In the genomic region with DNA sequence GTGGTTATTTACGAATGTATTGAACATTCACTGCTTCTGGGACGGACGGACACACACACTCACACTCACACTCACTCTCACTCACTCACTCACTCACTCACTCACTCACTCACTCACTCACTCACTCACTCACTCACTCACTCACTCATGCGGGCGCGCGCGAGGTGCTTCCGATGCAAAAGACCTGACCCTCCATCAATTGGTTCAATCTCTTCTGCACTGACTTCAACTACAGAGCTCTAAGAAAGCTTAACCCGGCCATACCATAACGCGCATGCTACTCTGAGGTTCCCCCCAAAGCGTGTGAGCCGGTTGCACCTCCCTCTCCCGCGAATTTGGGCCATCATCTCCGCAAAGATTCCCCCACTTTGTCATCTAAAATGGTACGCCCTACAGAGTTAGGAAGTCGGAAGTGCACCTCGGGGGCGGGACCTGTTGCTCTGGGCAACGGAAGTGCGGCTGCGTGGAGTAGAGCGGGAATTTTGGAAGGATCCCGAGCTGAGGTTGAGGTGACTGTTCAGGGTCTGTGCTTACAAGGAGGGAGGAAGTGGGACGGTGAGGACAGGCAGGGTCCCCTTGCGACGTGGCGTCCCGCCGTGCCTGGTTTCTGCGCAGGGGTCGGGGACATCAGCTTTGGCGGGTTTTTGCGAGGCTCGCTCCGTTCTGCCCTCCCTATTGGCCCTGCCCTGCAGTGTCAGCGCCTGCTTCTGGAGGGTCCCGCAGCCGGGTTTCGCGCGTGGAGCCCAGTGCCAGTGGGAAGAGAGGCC, we compare ENCODE assay signal across 1 mouse cellular context.
A peak's percentile ranks its signal among the peaks of the same experiment; 100 is the strongest.
TF ChIP-seq lines count a peak whose summit lies in the region.

A gene (plus strand): TSS at position 47 of the 767 bp plus-strand sequence.

TF ChIP-seq in MEL, 35 proteins besides CTCF, POLR2A, EP300 and RAD21 (continued from another document):
- peak; percentile 92 for TF ChIP-seq E2F4 (IDR thresholded peaks at IDR 0.05; ENCODE audit: borderline replicate concordance, low read depth, low read length)
- TF ChIP-seq SMC3 (IDR thresholded peaks at IDR 0.05; ENCODE audit: low read depth, low read length), result no peak
- peak; percentile 72 for TF ChIP-seq MXI1 (IDR thresholded peaks at IDR 0.05; ENCODE audit: low read depth, low read length)
- 0 out of 2 replicates have a peak, but pooled peaks have one; percentile 27 for TF ChIP-seq NRF1 (IDR thresholded peaks at IDR 0.05; ENCODE audit: insufficient read depth, low read depth, low read length, poor library complexity, severe bottlenecking)
- TF ChIP-seq RCOR1 (IDR thresholded peaks at IDR 0.05; ENCODE audit: low read depth, low read length), result no peak
- TF ChIP-seq JUND (IDR thresholded peaks at IDR 0.05; ENCODE audit: low read depth, low read length), result 0 out of 2 replicates have a peak, but pooled peaks have one; percentile 41
- TF ChIP-seq ZNF384 (IDR thresholded peaks at IDR 0.05; ENCODE audit: low read depth, low read length), result no peak
- no peak for TF ChIP-seq TAL1 (IDR thresholded peaks at IDR 0.05; ENCODE audit: low read length)
- TF ChIP-seq SIN3A (IDR thresholded peaks at IDR 0.05; ENCODE audit: low read length), result peak; percentile 72
- TF ChIP-seq NELFE (IDR thresholded peaks at IDR 0.05; ENCODE audit: low read depth, low read length), result peak; percentile 73
